Mouse (Mus musculus) spleen, adult 2 months (tissue): ENCODE results near the gene Tfr2.

Experiments used
- CTCF ChIP-seq: fragments of 200-500 bp; IDR thresholded peaks from 2 replicates; pipeline ENCODE4 v1.5.1; 2011; ENCODE audit warnings: mild to moderate bottlenecking, inconsistent platforms; ENCODE audit not compliant: insufficient read depth, insufficient read length, insufficient replicate concordance; ENCODE audit errors: extremely low read depth
- POLR2A ChIP-seq: fragments of 200-500 bp; IDR thresholded peaks from 2 replicates; pipeline ENCODE4 v1.6.1; 2011; ENCODE audit warnings: low read depth, low read length, inconsistent platforms

DNA sequence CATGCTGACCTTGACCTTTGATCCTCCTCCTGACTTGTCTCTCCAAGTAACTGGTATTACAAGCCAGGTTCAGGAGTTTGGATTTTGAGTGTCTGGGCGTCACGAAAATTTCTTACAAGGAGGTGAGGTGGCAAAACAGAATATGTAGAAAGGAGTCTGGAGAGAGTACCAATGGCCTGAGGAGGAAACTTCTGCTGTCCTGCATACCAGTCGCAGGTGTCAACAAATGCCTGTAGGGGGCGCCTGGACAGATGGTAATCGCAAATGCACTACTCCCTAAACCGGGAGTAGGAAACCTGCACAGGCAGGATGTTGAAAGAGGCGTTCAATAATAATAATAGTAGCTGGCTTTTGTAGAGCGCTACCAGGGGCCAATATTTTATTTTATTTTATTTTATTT, 15.3 kb downstream of the Tfr2 start:
- peak; percentile 58; the same call in 1 of the 2 replicates for TF ChIP-seq CTCF
- TF ChIP-seq POLR2A, result no peak
